Mouse (Mus musculus) liver, embryonic 14.5 days (tissue): Measurements from ENCODE around the gene 0610037L13Rik. TPM values are rescaled to one million over a fixed set of nuclear protein-coding genes. Genes with fewer than 3 reads are reported as not detected.

Experiments
- ATAC-seq: fragments of 200-750 bp; cut with Nextera tagmentation; 2 replicates; pipeline ENCODE4 v1.8.0; 2017; ENCODE audit warnings: moderate number of reproducible peaks, mild to moderate bottlenecking, moderate library complexity; ENCODE audit not compliant: insufficient read depth
- DNase-seq, 3 experiments: peaks; one replicate each; pipeline ENCODE4 v3.0.0-alpha.2; 2012 to 2013; ENCODE audit warnings: low read depth in 3 of 3, low spot score in 3 of 3
- H3K27ac ChIP-seq: fragments of 300-500 bp; sonication (generic); 2 replicates; pipeline ENCODE4 v1.5.1; 2014; ENCODE audit warnings: moderate library complexity, mild to moderate bottlenecking, control low read depth, inconsistent platforms
- H3K27me3 ChIP-seq: fragments of 300-500 bp; sonication (generic); 2 replicates; pipeline ENCODE4 v1.6.1; 2014; ENCODE audit warnings: mild to moderate bottlenecking, low read length, moderate library complexity; ENCODE audit not compliant: control insufficient read depth, insufficient read depth
- H3K36me3 ChIP-seq: fragments of 300-500 bp; sonication (generic); replicated peaks from 2 replicates; pipeline ENCODE4 v1.6.1; 2014; ENCODE audit warnings: low read depth; ENCODE audit not compliant: control insufficient read depth, insufficient read depth
- H3K4me1 ChIP-seq, 2 experiments: fragments of 200-500 bp in 1 of 2; fragments of 300-500 bp in 1 of 2; sonication (generic) in 1 of 2; replicated peaks; 2 replicates each; pipeline ENCODE4 v1.6.1; 2012 to 2014; ENCODE audit warnings: antibody characterized with exemption in 1 of 2, inconsistent platforms in 1 of 2, low read length in 1 of 2; ENCODE audit not compliant: control insufficient read depth in 2 of 2, insufficient read depth in 2 of 2
- H3K4me2 ChIP-seq: fragments of 300-500 bp; sonication (generic); 2 replicates; pipeline ENCODE4 v1.6.1; 2014; ENCODE audit warnings: low read depth, mild to moderate bottlenecking, control low read depth, moderate library complexity
- H3K4me3 ChIP-seq, 2 experiments: fragments of 200-500 bp in 1 of 2; fragments of 300-500 bp in 1 of 2; sonication (generic) in 1 of 2; 2 replicates each; pipeline ENCODE4 v1.5.1; 2012 to 2014; ENCODE audit warnings: low read depth in 2 of 2, low read length in 2 of 2, mild to moderate bottlenecking in 2 of 2, control low read depth in 1 of 2, inconsistent platforms in 1 of 2, moderate library complexity in 1 of 2; ENCODE audit not compliant: insufficient read depth in 1 of 2
- H3K9ac ChIP-seq: fragments of 300-500 bp; sonication (generic); replicated peaks from 2 replicates; pipeline ENCODE4 v1.6.1; 2014; ENCODE audit warnings: mild to moderate bottlenecking, control low read depth, moderate library complexity
- H3K9me3 ChIP-seq: fragments of 300-500 bp; sonication (generic); 2 replicates; pipeline ENCODE4 v1.6.1; 2016; ENCODE audit warnings: low read length, mixed read lengths; ENCODE audit not compliant: control insufficient read depth
- CTCF ChIP-seq: IDR thresholded peaks from 2 replicates; pipeline ENCODE4 v1.5.1; 2016; ENCODE audit warnings: antibody characterized with exemption, low read depth, control low read depth
- EP300 ChIP-seq: IDR thresholded peaks from 2 replicates; pipeline ENCODE4 v1.6.1; 2016; ENCODE audit warnings: antibody characterized with exemption, low read depth
- WGBS: fragments of 180-500 bp; shearing (Covaris S2); extraction: QIAGEN DNeasy Blood & Tissue Kit; methylation state at CpG from one replicate; pipeline ENCODE4 v1.1.7; 2014; ENCODE audit not compliant: insufficient replicate concordance; 5-methylcytosine and 5-hydroxymethylcytosine counted together
- polyA plus RNA-seq, 2 experiments: library from polyadenylated mRNA; depleted of rRNA in 1 of 2; stranded (reverse) in 1 of 2; unstranded in 1 of 2; fragments of >200 nt; fragmentation: Nextera tagmentation in 1 of 2; extraction: Ambion mirVana in 1 of 2; gene quantifications; 2 replicates each; pipeline versions ENCODE4 v1.2.1 to v1.2.3; 2012 to 2014

0610037L13Rik gene
- polyA plus RNA-seq, 2 experiments = 30.5 to 39.4 TPM

DNA sequence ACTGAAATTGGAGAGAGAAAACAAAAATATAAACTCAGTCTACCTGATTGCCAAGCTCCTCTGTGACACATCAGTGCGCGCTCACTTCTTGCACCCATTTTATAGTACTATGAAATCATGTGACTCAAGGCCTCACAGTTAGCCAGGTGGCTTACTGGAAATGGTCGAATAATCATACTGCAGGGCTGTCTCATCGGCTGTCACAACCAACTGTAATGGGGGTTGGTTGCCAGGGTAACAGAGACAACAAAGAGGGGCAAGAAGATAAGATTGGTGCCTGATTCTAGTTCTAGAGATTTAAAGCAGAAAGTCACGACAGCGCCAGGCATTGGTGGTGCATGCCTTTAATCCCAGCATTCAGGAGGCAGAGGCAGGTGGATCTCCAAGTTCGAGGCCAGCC, 30.6 kb upstream of the 0610037L13Rik start:
- DNase-seq (no peak), ATAC-seq (no peak)
- Histone ChIP-seq H3K9ac (no peak overlapping the region), H3K4me2 (no peak overlapping the region), H3K27me3 (no peaks in the 10 kb centered on the region), H3K36me3 (no peaks in the 10 kb centered on the region; the same call in 1 of the 2 replicates), H3K27ac (no peak overlapping the region), H3K4me3 (no peak overlapping the region), H3K9me3 (no peaks in the 10 kb centered on the region), H3K4me1 (no peaks in the 10 kb centered on the region)
- TF ChIP-seq CTCF (no peak), EP300 (no peak)
- WGBS = 75% methylated on average over 7 of the region's 7 CpGs

DNA sequence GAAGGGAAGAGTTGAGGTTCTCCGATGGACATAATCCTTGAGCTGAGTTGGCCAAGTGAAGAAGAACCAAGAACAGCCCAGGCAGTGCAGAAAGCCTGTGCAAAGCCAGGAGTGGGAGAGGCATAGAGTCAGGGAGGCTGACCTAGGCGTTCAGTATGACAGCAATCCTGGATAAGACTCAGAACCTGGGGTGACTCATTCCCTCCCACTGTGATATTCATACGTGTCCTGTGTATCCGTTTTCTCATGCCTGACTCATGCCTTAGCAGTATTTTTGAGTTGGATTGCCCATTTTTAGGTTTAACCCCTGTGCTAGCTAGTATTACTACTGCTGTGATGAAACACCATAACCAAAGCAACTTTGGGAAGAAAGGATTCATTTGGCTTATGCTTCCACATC, 24.7 kb upstream of the 0610037L13Rik start:
- Histone ChIP-seq H3K36me3 (no peaks in the 10 kb centered on the region), H3K4me2 (no peak overlapping the region), H3K4me3 (no peak overlapping the region), H3K9me3 (no peaks in the 10 kb centered on the region), H3K4me1 (no peaks in the 10 kb centered on the region), H3K27ac (no peak overlapping the region), H3K27me3 (no peaks in the 10 kb centered on the region), H3K9ac (no peak overlapping the region)
- TF ChIP-seq CTCF = no peak
- no peak for TF ChIP-seq EP300
- 74% methylated on average over 4 of the region's 4 CpGs for WGBS
- no peak for ATAC-seq
- no peak for DNase-seq

DNA sequence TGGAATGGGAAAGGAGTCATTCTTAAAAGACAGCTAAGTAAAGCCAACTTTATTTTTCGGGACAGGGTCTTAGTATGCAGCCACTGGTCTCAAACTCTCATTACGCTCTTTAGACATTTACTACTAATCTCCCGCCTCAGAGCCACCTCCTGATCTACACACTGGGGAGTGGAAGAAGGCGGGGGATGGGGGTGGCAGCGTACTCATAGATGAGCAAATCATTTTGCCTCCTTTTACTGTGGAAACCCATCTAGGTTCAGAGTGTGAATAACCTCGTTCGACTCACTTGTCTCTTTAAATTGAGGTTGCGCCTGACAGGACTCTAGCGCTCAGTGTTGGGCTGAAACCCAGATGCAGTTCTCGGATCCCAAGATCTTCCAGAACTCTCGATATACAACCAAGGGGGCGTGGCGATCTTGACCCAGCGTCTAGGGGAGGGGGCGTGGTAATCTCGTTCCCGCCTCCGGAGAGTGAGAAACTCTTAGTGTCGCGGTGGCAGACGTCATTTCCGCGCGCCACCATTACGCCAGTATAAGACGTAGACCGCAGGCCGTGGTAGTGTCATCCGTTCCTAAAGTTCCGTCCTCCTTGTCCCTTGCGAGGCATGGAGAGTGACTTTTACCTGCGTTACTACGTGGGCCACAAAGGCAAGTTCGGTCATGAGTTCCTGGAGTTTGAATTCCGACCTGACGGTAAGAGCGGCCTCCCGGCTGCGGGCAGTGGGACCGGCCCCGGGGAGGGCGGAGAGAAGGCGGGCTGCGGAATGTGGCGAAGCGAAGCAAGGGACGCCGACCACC, 10.2 kb upstream of the 0610037L13Rik start, which contains the start of gene Magoh:
TSS of gene Magoh (plus strand) at position 502 of the 797 bp plus-strand sequence.
- peak; percentile 98 for ATAC-seq
- peaks cover 18% of the 10 kb centered on the region for H3K36me3 ChIP-seq
- peak within 1 kb of the TSS; percentile 86 to 100 for H3K4me3 ChIP-seq
- peak within 1 kb of the TSS; percentile 90 for H3K9ac ChIP-seq
- peaks cover 9 to 10% of the 10 kb centered on the region in 2 experiments for H3K4me1 ChIP-seq
- no peaks in the 10 kb centered on the region for H3K27me3 ChIP-seq
- no peak for TF ChIP-seq EP300
- 1% methylated on average over 48 of the region's 48 CpGs for WGBS
- no peaks in the 10 kb centered on the region for H3K9me3 ChIP-seq
- peak within 1 kb of the TSS; percentile 42 for H3K27ac ChIP-seq
- DNase-seq = peak; percentile 95 to 96 (median 96)
- peak within 1 kb of the TSS; percentile 93 for H3K4me2 ChIP-seq

DNA sequence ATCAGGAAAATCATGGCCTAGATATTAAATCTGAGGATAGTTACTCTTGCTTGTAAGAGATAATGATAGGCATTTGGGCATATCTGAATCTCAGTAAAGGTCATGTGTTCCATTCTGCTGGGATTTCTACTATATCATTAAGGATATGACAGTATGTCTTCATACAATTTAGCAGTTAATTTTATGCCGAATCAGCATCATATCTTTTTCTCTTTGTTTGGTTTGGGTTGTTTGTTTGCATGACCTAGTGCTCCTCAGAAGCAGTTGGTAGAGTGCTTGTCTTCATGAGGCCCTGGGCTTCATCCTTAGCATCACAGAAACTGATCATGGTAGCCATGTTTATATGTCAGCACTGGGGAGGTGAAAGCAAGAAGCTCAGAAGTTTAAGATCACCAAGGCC, 8.0 kb upstream of the 0610037L13Rik start:
- 81% methylated on average over 1 of the region's 1 CpGs for WGBS
- ATAC-seq = no peak

DNA sequence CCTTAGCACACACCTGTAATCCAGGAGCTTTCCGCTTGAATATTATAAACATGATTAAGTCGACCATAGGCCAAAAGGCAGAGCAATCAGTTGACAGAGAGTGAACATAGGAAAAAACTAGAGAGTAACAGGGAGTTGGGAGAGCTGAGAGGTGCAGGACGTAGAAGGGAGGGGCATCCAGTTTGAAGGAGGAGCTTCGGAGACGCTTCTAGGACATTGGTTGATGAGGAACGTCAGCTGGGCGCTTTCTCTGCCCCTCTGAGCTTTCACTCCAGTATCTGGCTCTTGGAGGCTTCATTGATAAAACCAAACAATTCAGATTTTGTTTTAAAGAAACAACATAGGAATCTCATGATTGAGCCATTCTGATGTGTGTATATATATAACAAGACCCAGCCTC, 3.2 kb upstream of the 0610037L13Rik start:
- H3K9me3 ChIP-seq = no peaks in the 10 kb centered on the region
- no peaks in the 10 kb centered on the region for H3K27me3 ChIP-seq
- ATAC-seq (no peak), DNase-seq (no peak)
- TF ChIP-seq CTCF (no peak), EP300 (no peak)
- H3K4me3 ChIP-seq = no peak overlapping the region
- no peak overlapping the region for H3K4me2 ChIP-seq
- peaks cover 45% of the 10 kb centered on the region for H3K36me3 ChIP-seq
- no peak overlapping the region for H3K9ac ChIP-seq
- peaks cover 9 to 17% of the 10 kb centered on the region in 2 experiments for H3K4me1 ChIP-seq
- WGBS = 81% methylated on average over 7 of the region's 7 CpGs
- H3K27ac ChIP-seq = no peak overlapping the region

More for the DNA sequence above, 8.0 kb upstream of the 0610037L13Rik start:
- no peak overlapping the region for H3K4me3 ChIP-seq
- peaks cover 9 to 10% of the 10 kb centered on the region in 2 experiments for H3K4me1 ChIP-seq
- no peaks in the 10 kb centered on the region for H3K27me3 ChIP-seq
- H3K36me3 ChIP-seq = peaks cover 39% of the 10 kb centered on the region
- H3K4me2 ChIP-seq = no peak overlapping the region
- H3K9me3 ChIP-seq = no peaks in the 10 kb centered on the region
- H3K9ac ChIP-seq = no peak overlapping the region
- no peak for DNase-seq
- TF ChIP-seq EP300 (no peak), CTCF (no peak)
- no peak overlapping the region for H3K27ac ChIP-seq
